Mouse (Mus musculus) forebrain, embryonic 12.5 days (tissue): ENCODE results near the gene Filip1. TPM values are rescaled to one million over a fixed set of nuclear protein-coding genes. Genes with fewer than 3 reads are reported as not detected.
"Not testable (repeated sequence)": the region's sequence is repeated elsewhere in the genome, so short reads cannot be mapped to it uniquely, and the experiment has no call there.

Experiments used
- ATAC-seq: fragments of 200-750 bp; cut with Nextera tagmentation; 2 replicates; pipeline ENCODE4 v1.8.0; 2017; ENCODE audit warnings: moderate TSS enrichment; ENCODE audit not compliant: low FRiP score
- H3K27ac ChIP-seq: fragments of 300-500 bp; sonication (generic); 2 replicates; pipeline ENCODE4 v1.5.1; 2016; ENCODE audit warnings: mild to moderate bottlenecking
- H3K27me3 ChIP-seq: fragments of 300-500 bp; sonication (generic); 2 replicates; pipeline ENCODE4 v1.6.1; 2016; ENCODE audit warnings: mild to moderate bottlenecking
- H3K36me3 ChIP-seq: fragments of 300-500 bp; sonication (generic); replicated peaks from 2 replicates; pipeline ENCODE4 v1.6.1; 2016; ENCODE audit warnings: mild to moderate bottlenecking
- H3K4me1 ChIP-seq: fragments of 300-500 bp; sonication (generic); 2 replicates; pipeline ENCODE4 v1.6.1; 2016
- H3K4me2 ChIP-seq: fragments of 300-500 bp; sonication (generic); 2 replicates; pipeline ENCODE4 v1.6.1; 2016; ENCODE audit warnings: mild to moderate bottlenecking, moderate library complexity
- H3K4me3 ChIP-seq: fragments of 300-500 bp; sonication (generic); replicated peaks from 2 replicates; pipeline ENCODE4 v1.5.1; 2016; ENCODE audit warnings: mild to moderate bottlenecking
- H3K9ac ChIP-seq: fragments of 300-500 bp; sonication (generic); 2 replicates; pipeline ENCODE4 v1.6.1; 2016; ENCODE audit warnings: mild to moderate bottlenecking
- H3K9me3 ChIP-seq: fragments of 300-500 bp; sonication (generic); 2 replicates; pipeline ENCODE4 v1.6.1; 2016
- WGBS: fragments of 180-500 bp; shearing (Covaris S2); methylation state at CpG from one replicate; pipeline ENCODE4 v1.1.7; 2016; 5-methylcytosine and 5-hydroxymethylcytosine counted together
- polyA plus RNA-seq: library from polyadenylated mRNA; unstranded; fragments of >200 nt; fragmentation: Nextera tagmentation; extraction: Ambion mirVana; gene quantifications from 2 replicates; pipeline ENCODE4 v1.2.1, GENCODE M21; 2016

Filip1 gene
- 8.5 and 9.5 TPM in 2 replicates for polyA plus RNA-seq

DNA sequence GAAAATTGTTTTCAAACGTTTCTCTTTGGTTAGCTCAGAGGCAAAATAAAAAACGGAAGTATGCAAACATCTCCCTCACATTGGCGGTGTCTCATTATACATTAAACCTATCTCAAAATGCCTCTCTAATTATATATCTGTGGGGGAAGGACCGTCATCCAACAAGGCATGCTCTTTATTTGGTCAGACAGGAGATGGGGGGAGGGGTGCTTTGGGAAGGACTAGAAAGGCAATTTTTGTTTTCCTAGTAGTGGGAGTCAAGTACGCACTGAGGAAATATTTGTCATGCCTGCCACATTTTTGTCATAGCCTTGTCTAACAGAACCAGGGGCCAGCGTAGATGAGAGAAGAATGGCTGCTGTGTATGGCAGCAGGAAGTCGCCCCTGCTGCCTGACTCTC lies at the start of gene Filip1:
TSS of gene Filip1 (minus strand) at position 101 of the 400 bp plus-strand sequence.
- H3K4me3 ChIP-seq, result no peak within 1 kb of the TSS
- WGBS, result 74% methylated on average over 7 of the region's 7 CpGs
- no peaks in the 10 kb centered on the region for H3K27me3 ChIP-seq
- no peak for ATAC-seq
- no peak within 1 kb of the TSS for H3K27ac ChIP-seq
- no peaks in the 10 kb centered on the region for H3K36me3 ChIP-seq
- H3K4me2 ChIP-seq, result no peak within 1 kb of the TSS
- H3K9me3 ChIP-seq, result no peaks in the 10 kb centered on the region
- H3K4me1 ChIP-seq, result no peaks in the 10 kb centered on the region
- H3K9ac ChIP-seq, result no peak within 1 kb of the TSS

GRCm38 (mm10) chr9:80057690-80058089 lies 45.0 kb upstream of the Filip1 start:
- H3K9me3 ChIP-seq, result peaks cover 8% of the 10 kb centered on the region; the same call in 1 of the 2 replicates

GRCm38 (mm10) chr9:80052951-80053350 lies 40.3 kb upstream of the Filip1 start:
- Histone ChIP-seq H3K9me3 (peaks cover 8% of the 10 kb centered on the region; the same call in 1 of the 2 replicates), H3K4me2 (no peak overlapping the region), H3K27me3 (no peaks in the 10 kb centered on the region), H3K27ac (no peak overlapping the region), H3K36me3 (no peaks in the 10 kb centered on the region), H3K9ac (no peak overlapping the region), H3K4me3 (no peak overlapping the region), H3K4me1 (no peaks in the 10 kb centered on the region)
- ATAC-seq, result no peak
- 88% methylated on average over 5 of the region's 5 CpGs for WGBS

More at GRCm38 (mm10) chr9:80057690-80058089, 45.0 kb upstream of the Filip1 start:
- H3K4me1 ChIP-seq, result no peaks in the 10 kb centered on the region
- H3K4me2 ChIP-seq, result no peak overlapping the region
- no peak for ATAC-seq
- no peak overlapping the region for H3K27ac ChIP-seq
- no peak overlapping the region for H3K4me3 ChIP-seq
- H3K36me3 ChIP-seq, result no peaks in the 10 kb centered on the region
- no peaks in the 10 kb centered on the region for H3K27me3 ChIP-seq
- no peak overlapping the region for H3K9ac ChIP-seq
- 81% methylated on average over 2 of the region's 2 CpGs for WGBS

GRCm38 (mm10) chr9:80049271-80049670 lies 36.6 kb upstream of the Filip1 start:
- 31% methylated on average over 5 of the region's 5 CpGs for WGBS
- not testable (repeated sequence) for H3K27me3 ChIP-seq, H3K9ac ChIP-seq, H3K4me1 ChIP-seq, H3K4me3 ChIP-seq, ATAC-seq, H3K4me2 ChIP-seq, H3K9me3 ChIP-seq, H3K27ac ChIP-seq, H3K36me3 ChIP-seq

GRCm38 (mm10) chr9:80044301-80044700 lies 31.6 kb upstream of the Filip1 start:
- H3K36me3 ChIP-seq, H3K9ac ChIP-seq, ATAC-seq, H3K4me1 ChIP-seq, H3K27ac ChIP-seq, H3K4me3 ChIP-seq, H3K9me3 ChIP-seq, H3K4me2 ChIP-seq, H3K27me3 ChIP-seq: not testable (repeated sequence)
- WGBS, result 81% methylated on average over 4 of the region's 4 CpGs

GRCm38 (mm10) chr9:80039296-80039815 lies 26.7 kb upstream of the Filip1 start:
- no peak for ATAC-seq
- H3K4me2 ChIP-seq, result no peak overlapping the region
- H3K9me3 ChIP-seq, result no peaks in the 10 kb centered on the region
- 17% methylated on average over 2 of the region's 2 CpGs for WGBS
- H3K27me3 ChIP-seq, result no peaks in the 10 kb centered on the region
- no peaks in the 10 kb centered on the region for H3K4me1 ChIP-seq
- H3K27ac ChIP-seq, result no peak overlapping the region
- H3K36me3 ChIP-seq, result no peaks in the 10 kb centered on the region
- no peak overlapping the region for H3K4me3 ChIP-seq
- H3K9ac ChIP-seq, result no peak overlapping the region

- Histone ChIP-seq H3K4me2 (no peak overlapping the region), H3K9me3 (no peaks in the 10 kb centered on the region), H3K4me3 (no peak overlapping the region), H3K9ac (no peak overlapping the region), H3K27me3 (no peaks in the 10 kb centered on the region), H3K27ac (no peak overlapping the region), H3K4me1 (no peaks in the 10 kb centered on the region), H3K36me3 (no peaks in the 10 kb centered on the region)
- ATAC-seq, result no peak
Observed at GRCm38 (mm10) chr9:80037997-80038383, 25.3 kb upstream of the Filip1 start.

DNA sequence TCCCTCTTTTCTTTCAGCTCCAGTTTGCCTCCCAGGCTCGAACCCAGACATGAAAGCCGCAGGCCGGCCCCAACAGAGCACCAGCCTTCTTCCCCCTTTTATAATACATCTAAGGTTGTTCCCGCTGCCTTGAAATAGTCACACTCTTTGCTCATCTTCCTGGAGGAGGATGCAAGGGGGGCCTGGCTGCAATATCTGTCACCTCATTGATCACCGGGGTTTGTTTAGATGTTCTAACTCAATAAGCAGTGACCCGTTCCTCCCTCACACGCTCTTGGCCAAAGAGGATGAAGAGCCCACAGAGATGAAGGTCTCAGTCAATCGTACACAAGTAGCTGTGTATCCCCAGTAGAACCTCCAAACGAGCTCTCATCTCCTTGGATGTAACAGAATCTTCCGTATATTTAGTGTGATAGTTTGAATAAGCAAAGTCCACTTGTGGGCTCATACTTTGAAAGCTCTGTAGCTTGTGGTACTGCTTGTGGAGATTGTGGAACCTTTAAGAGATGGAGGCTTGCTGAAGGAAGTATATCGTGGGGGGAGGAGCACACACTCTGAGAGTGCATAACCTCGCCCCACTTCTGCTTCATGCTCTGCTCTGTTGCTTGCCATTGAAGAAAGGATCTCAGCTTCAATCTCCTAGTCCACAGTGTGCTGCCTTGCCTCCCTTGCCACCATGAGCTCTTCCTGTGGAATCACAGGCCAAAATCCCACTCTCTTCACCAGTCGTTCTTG lies 24.8 kb upstream of the Filip1 start:
- H3K36me3 ChIP-seq, result no peaks in the 10 kb centered on the region
- H3K27me3 ChIP-seq, result no peaks in the 10 kb centered on the region
- no peak for ATAC-seq
- H3K4me1 ChIP-seq, result no peaks in the 10 kb centered on the region
- no peak overlapping the region for H3K9ac ChIP-seq
- no peak overlapping the region for H3K27ac ChIP-seq
- H3K9me3 ChIP-seq, result no peaks in the 10 kb centered on the region
- H3K4me2 ChIP-seq, result no peak overlapping the region
- H3K4me3 ChIP-seq, result no peak overlapping the region
- 91% methylated on average over 13 of the region's 13 CpGs for WGBS

DNA sequence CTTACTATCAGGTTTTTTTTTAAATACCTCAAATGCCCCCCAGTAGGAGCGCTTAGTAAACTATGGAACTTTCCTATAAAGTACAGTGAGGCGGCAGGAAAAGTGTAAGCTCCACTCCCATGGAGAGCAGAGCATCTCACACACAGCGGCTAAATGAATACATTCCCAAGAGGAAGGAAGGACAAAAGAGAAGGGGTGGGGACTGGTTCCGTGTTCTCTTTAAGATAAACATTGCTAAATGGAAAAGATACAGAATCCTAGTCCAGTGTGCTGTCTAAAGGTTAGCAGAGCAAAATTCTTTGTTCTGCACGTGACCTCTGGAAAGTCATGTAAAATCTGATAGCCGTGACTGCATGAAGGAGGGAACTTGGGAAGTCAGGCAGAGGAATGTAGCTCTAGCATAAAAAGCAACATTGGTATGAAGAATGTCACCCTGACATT lies 13.9 kb upstream of the Filip1 start:
- no peaks in the 10 kb centered on the region for H3K4me1 ChIP-seq
- no peaks in the 10 kb centered on the region for H3K27me3 ChIP-seq
- no peak overlapping the region for H3K9ac ChIP-seq
- no peak overlapping the region for H3K27ac ChIP-seq
- WGBS, result 81% methylated on average over 6 of the region's 6 CpGs
- no peaks in the 10 kb centered on the region for H3K9me3 ChIP-seq
- H3K4me2 ChIP-seq, result no peak overlapping the region
- H3K4me3 ChIP-seq, result no peak overlapping the region
- H3K36me3 ChIP-seq, result no peaks in the 10 kb centered on the region
- no peak for ATAC-seq

DNA sequence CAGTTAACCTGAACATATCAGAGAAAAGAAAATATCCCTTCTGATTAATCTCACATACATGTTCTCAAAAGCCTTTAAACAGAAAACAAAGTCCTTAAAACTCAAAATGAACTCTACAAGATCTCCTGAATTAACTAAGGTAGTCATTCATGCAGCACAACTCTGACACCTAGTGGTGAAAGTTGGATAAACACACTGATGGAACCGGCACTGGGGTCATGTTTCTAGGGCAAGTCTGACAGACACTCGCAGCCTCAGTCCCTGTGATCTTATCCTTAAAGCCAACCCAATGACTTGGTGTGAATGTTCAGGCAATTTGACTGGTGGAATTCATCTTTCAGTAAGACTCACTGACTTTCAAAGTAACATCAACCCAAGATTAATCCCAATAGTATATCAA lies 13.4 kb upstream of the Filip1 start:
- Histone ChIP-seq H3K4me3 (no peak overlapping the region), H3K27me3 (no peaks in the 10 kb centered on the region), H3K9me3 (no peaks in the 10 kb centered on the region), H3K4me1 (no peaks in the 10 kb centered on the region), H3K4me2 (no peak overlapping the region), H3K36me3 (no peaks in the 10 kb centered on the region), H3K9ac (no peak overlapping the region), H3K27ac (no peak overlapping the region)
- 3% methylated on average over 2 of the region's 2 CpGs for WGBS
- no peak for ATAC-seq

GRCm38 (mm10) chr9:80025347-80025746 lies 12.7 kb upstream of the Filip1 start:
- not testable (repeated sequence) for H3K9ac ChIP-seq, H3K27me3 ChIP-seq, H3K36me3 ChIP-seq, H3K4me3 ChIP-seq, H3K27ac ChIP-seq, H3K4me2 ChIP-seq, H3K9me3 ChIP-seq, H3K4me1 ChIP-seq, ATAC-seq
- 92% methylated on average over 5 of the region's 5 CpGs for WGBS

GRCm38 (mm10) chr9:80022821-80023220 lies 10.2 kb upstream of the Filip1 start:
- Histone ChIP-seq H3K36me3 (no peaks in the 10 kb centered on the region), H3K27ac (no peak overlapping the region), H3K9ac (no peak overlapping the region), H3K27me3 (no peaks in the 10 kb centered on the region), H3K4me1 (no peaks in the 10 kb centered on the region), H3K4me2 (no peak overlapping the region), H3K9me3 (no peaks in the 10 kb centered on the region), H3K4me3 (no peak overlapping the region)
- no peak for ATAC-seq
- WGBS, result 73% methylated on average over 8 of the region's 8 CpGs

DNA sequence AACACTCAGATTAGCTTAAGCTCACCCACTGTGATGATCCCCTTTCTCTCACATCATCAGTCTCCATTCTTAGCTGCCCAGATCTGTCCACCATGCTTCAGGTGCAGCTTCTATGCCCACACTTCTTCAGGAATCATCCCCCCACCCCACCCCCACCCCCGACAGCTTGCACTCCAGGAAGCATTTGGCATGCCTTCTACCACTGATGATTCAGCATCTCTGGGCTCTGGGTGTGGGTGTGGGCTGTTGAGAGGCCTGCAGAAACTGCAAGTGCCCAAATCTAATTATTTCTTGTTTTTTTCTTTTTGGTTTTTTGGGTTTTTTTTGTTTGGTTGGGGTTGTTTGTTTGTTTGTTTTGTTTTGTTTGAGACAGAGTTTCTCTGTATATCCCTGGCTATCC lies 9.0 kb upstream of the Filip1 start:
- 53% methylated on average over 1 of the region's 1 CpGs for WGBS
- no peak for ATAC-seq
- H3K27me3 ChIP-seq, result no peaks in the 10 kb centered on the region
- no peak overlapping the region for H3K4me3 ChIP-seq
- no peak overlapping the region for H3K9ac ChIP-seq
- no peak overlapping the region for H3K4me2 ChIP-seq
- no peaks in the 10 kb centered on the region for H3K36me3 ChIP-seq
- no peak overlapping the region for H3K27ac ChIP-seq
- H3K4me1 ChIP-seq, result no peaks in the 10 kb centered on the region
- H3K9me3 ChIP-seq, result no peaks in the 10 kb centered on the region
